Mouse (Mus musculus) cortical plate, adult 2 months (tissue): Measurements from ENCODE around the gene Sirt3.

Experiments
- CTCF ChIP-seq: fragments of 200-500 bp; IDR thresholded peaks from 2 replicates; pipeline ENCODE4 v1.5.1; 2011; ENCODE audit warnings: mild to moderate bottlenecking, control low read depth, low read length; ENCODE audit not compliant: insufficient read depth; ENCODE audit errors: extremely low read depth
- POLR2A ChIP-seq: fragments of 200-500 bp; IDR thresholded peaks from 2 replicates; pipeline ENCODE4 v1.6.1; 2011; ENCODE audit warnings: mild to moderate bottlenecking, low read length, control low read depth; ENCODE audit not compliant: insufficient read depth; ENCODE audit errors: extremely low read depth

GRCm38 (mm10) chr7:140880419-140880818 is 1.7 kb downstream of the Sirt3 start:
- TF ChIP-seq CTCF (no peak), POLR2A (no peak)
